Mouse (Mus musculus) gastrocnemius, postnatal 36 days (tissue): ENCODE measurements at regions not wholly inside any gene's neighbourhood (a gene's known extent, or its start where the extent isn't known, plus 50 kb on each side); places are given as distances from the start of the nearest gene placed in this dataset.

Experiments
- DNase-seq, 2 experiments: peaks; one replicate each; pipeline ENCODE4 v3.0.0; 2022
- intact Hi-C: fragments of 180-260 bp; cut with DNase I; formaldehyde crosslinking; loops from one replicate; pipeline ENCODE4 v1.15.1; 2025

GRCm38 (mm10) chr3:52648836-52649500 is 368.1 kb downstream of the Cog6 start:
- no peak for DNase-seq
- intact Hi-C loops = no loop called here

- intact Hi-C loops = no loop called here
- no peak for DNase-seq
These were observed 369.1 kb downstream of the Cog6 start for GRCm38 (mm10) chr3:52647900-52648299.

- intact Hi-C loops = no loop called here
- no peak for DNase-seq
These were observed 369.8 kb downstream of the Cog6 start for GRCm38 (mm10) chr3:52647161-52647692.

GRCm38 (mm10) chr3:52645156-52645555 is 371.9 kb downstream of the Cog6 start:
- intact Hi-C loops = no loop called here
- DNase-seq = no peak

GRCm38 (mm10) chr3:52644178-52645128 is 372.6 kb downstream of the Cog6 start:
- intact Hi-C loops = no loop called here
- DNase-seq = no peak

GRCm38 (mm10) chr3:52643796-52644177 is 373.2 kb downstream of the Cog6 start:
- intact Hi-C loops = no loop called here
- DNase-seq = no peak

- intact Hi-C loops = no loop called here
- no peak for DNase-seq
These were observed 373.9 kb downstream of the Cog6 start for GRCm38 (mm10) chr3:52643100-52643551.

- intact Hi-C loops = no loop called here
- peak; percentile 70 to 77 for DNase-seq
These were observed 373.4 kb downstream of the Foxo1 start for GRCm38 (mm10) chr3:52641226-52642181.

- no peak for DNase-seq
These were observed 372.4 kb downstream of the Foxo1 start for GRCm38 (mm10) chr3:52640250-52641147.

GRCm38 (mm10) chr3:52638816-52639215 is 370.7 kb downstream of the Foxo1 start:
- intact Hi-C loops = no loop called here
- no peak for DNase-seq

More at GRCm38 (mm10) chr3:52640250-52641147, 372.4 kb downstream of the Foxo1 start:
- intact Hi-C loops = no loop called here

GRCm38 (mm10) chr3:52634353-52634752 is 366.2 kb downstream of the Foxo1 start:
- no peak for DNase-seq
- intact Hi-C loops = no loop called here

GRCm38 (mm10) chr3:52633491-52634100 is 365.5 kb downstream of the Foxo1 start:
- intact Hi-C loops = no loop called here
- DNase-seq = no peak

GRCm38 (mm10) chr3:52632635-52633034 is 364.5 kb downstream of the Foxo1 start:
- intact Hi-C loops = no loop called here
- DNase-seq = no peak

GRCm38 (mm10) chr3:52630209-52630608 is 362.1 kb downstream of the Foxo1 start:
- DNase-seq = no peak
- intact Hi-C loops = no loop called here

- intact Hi-C loops = no loop called here
- DNase-seq = no peak
These were observed 357.0 kb downstream of the Foxo1 start for GRCm38 (mm10) chr3:52625125-52625524.

GRCm38 (mm10) chr3:52622530-52622929 is 354.4 kb downstream of the Foxo1 start:
- intact Hi-C loops = no loop called here
- DNase-seq = no peak

- intact Hi-C loops = no loop called here
- no peak for DNase-seq
These were observed 353.8 kb downstream of the Foxo1 start for GRCm38 (mm10) chr3:52621936-52622335.

- intact Hi-C loops = no loop called here
- DNase-seq = no peak
These were observed 350.7 kb downstream of the Foxo1 start for GRCm38 (mm10) chr3:52618925-52619224.
